Mouse (Mus musculus): ENCODE measurements around the gene Mymk. TPM values are rescaled to one million over a fixed set of nuclear protein-coding genes. Genes with fewer than 3 reads are reported as not detected.

The Mymk gene
- polyA plus RNA-seq, 1 experiment from 2014 or later = 0.28 TPM

Other genes starting within 250 kb of the Mymk start
- 0.12 and 0.17 TPM in 2 replicates for gene Abo, start 207.2 kb downstream of the Mymk start, polyA plus RNA-seq (2015; fragmentation: Nextera tagmentation; extraction: Ambion mirVana)
- 24.9 and 25.2 TPM in 2 replicates for gene Surf6, start 169.3 kb downstream of the Mymk start, polyA plus RNA-seq (2015; fragmentation: Nextera tagmentation; extraction: Ambion mirVana)
- gene Med22, start 161.5 kb downstream of the Mymk start, polyA plus RNA-seq (2015; fragmentation: Nextera tagmentation; extraction: Ambion mirVana) = 40.3 and 45.7 TPM in 2 replicates
- gene Rpl7a, start 161.4 kb downstream of the Mymk start, polyA plus RNA-seq (2015; fragmentation: Nextera tagmentation; extraction: Ambion mirVana) = 494 and 609 TPM in 2 replicates
- 40.4 and 40.8 TPM in 2 replicates for gene Surf2, start 155.8 kb downstream of the Mymk start, polyA plus RNA-seq (2015; fragmentation: Nextera tagmentation; extraction: Ambion mirVana)
- gene Surf1, start 155.6 kb downstream of the Mymk start, polyA plus RNA-seq (2015; fragmentation: Nextera tagmentation; extraction: Ambion mirVana) = 62.1 and 65.7 TPM in 2 replicates
- gene Surf4, start 138.3 kb downstream of the Mymk start, polyA plus RNA-seq (2015; fragmentation: Nextera tagmentation; extraction: Ambion mirVana) = 212 and 245 TPM in 2 replicates
- 0.08 TPM in 1 of 2 replicates, not detected in the other for gene Stkld1, start 138.1 kb downstream of the Mymk start, polyA plus RNA-seq (2015; fragmentation: Nextera tagmentation; extraction: Ambion mirVana)
- gene Rexo4, start 107.8 kb downstream of the Mymk start, polyA plus RNA-seq (2015; fragmentation: Nextera tagmentation; extraction: Ambion mirVana) = 40.0 and 44.6 TPM in 2 replicates
- 0.15 and 0.31 TPM in 2 replicates for gene Adamts13, start 98.8 kb downstream of the Mymk start, polyA plus RNA-seq (2015; fragmentation: Nextera tagmentation; extraction: Ambion mirVana)
- gene Cacfd1, start 62.3 kb downstream of the Mymk start, polyA plus RNA-seq (2015; fragmentation: Nextera tagmentation; extraction: Ambion mirVana) = 61.6 and 65.4 TPM in 2 replicates
- gene Slc2a6, start 44.2 kb downstream of the Mymk start, polyA plus RNA-seq (2015; fragmentation: Nextera tagmentation; extraction: Ambion mirVana) = 1.1 and 1.3 TPM in 2 replicates
- 3.0 and 3.8 TPM in 2 replicates for gene Adamtsl2, start 7.2 kb upstream of the Mymk start, polyA plus RNA-seq (2015; fragmentation: Nextera tagmentation; extraction: Ambion mirVana)
- 0.15 and 0.19 TPM in 2 replicates for gene Fam163b, start 70.3 kb upstream of the Mymk start, polyA plus RNA-seq (2015; fragmentation: Nextera tagmentation; extraction: Ambion mirVana)
- gene Dbh, start 93.1 kb upstream of the Mymk start, polyA plus RNA-seq (2015; fragmentation: Nextera tagmentation; extraction: Ambion mirVana) = 1.3 and 3.1 TPM in 2 replicates
- gene Sardh, start 176.2 kb upstream of the Mymk start, polyA plus RNA-seq (2015; fragmentation: Nextera tagmentation; extraction: Ambion mirVana) = 15.0 and 16.1 TPM in 2 replicates

Data from stomach, embryonic 15.5 days (tissue).